Mouse (Mus musculus) erythroblast, embryonic 14.5 days (primary cell): ENCODE data around the gene Polr2g. TPM values are rescaled to one million over a fixed set of nuclear protein-coding genes. Genes with fewer than 3 reads are reported as not detected.
A peak's percentile ranks its signal among the peaks of the same experiment; 100 is the strongest.

ENCODE experiments used
- H3K27me3 ChIP-seq: 2 replicates; pipeline ENCODE4 v1.6.1; 2012; ENCODE audit warnings: inconsistent platforms; ENCODE audit not compliant: control insufficient read depth
- H3K36me3 ChIP-seq: 2 replicates; pipeline ENCODE4 v1.6.1; 2012; ENCODE audit warnings: mild to moderate bottlenecking, inconsistent platforms; ENCODE audit not compliant: control insufficient read depth
- H3K4me1 ChIP-seq: 2 replicates; pipeline ENCODE4 v1.6.1; 2012; ENCODE audit warnings: inconsistent platforms; ENCODE audit not compliant: control insufficient read depth
- H3K4me3 ChIP-seq: replicated peaks from 2 replicates; pipeline ENCODE3; 2012; ENCODE audit warnings: moderate library complexity, mild to moderate bottlenecking, inconsistent platforms
- H3K9me3 ChIP-seq: 2 replicates; pipeline ENCODE4 v1.6.1; 2012; ENCODE audit warnings: low read length, inconsistent platforms, mixed read lengths; ENCODE audit not compliant: control insufficient read depth
- GATA1 ChIP-seq: IDR thresholded peaks from 2 replicates; pipeline ENCODE4 v1.6.1; 2012; ENCODE audit warnings: low read length, inconsistent platforms, mixed read lengths
- TAL1 ChIP-seq: IDR thresholded peaks from 3 replicates; pipeline ENCODE4 v1.6.1; 2012; ENCODE audit warnings: low read length, inconsistent platforms, mixed read lengths
- polyA plus RNA-seq: library from polyadenylated mRNA; stranded (reverse); fragments of >175 nt; gene quantifications from 2 replicates; pipeline ENCODE4 v1.2.3, GENCODE M21; 2012

Polr2g gene
- polyA plus RNA-seq, 1 experiment = 0.36 TPM

DNA sequence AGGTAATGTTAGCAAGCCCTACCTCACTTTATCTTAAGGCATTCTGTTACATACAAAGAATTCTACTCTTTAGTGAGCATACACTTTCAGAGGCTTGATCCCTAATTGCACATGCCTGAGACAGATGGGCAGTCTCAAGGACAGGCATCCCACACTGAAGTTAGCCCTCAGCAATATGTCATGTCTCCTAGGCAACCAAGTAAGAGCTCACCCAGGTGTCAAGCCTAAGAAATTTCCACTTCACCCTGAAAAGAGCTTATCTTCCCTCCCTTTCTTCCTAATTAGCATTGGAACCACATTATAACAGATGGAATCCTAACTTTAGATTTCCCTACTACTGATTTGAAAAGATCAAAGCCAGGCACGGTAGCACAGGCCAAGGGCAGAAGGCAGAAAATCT, 9.2 kb downstream of the Polr2g start:
- Histone ChIP-seq H3K4me1 (peaks cover 29% of the 10 kb centered on the region), H3K4me3 (no peak overlapping the region), H3K9me3 (peaks cover 6% of the 10 kb centered on the region), H3K27me3 (no peaks in the 10 kb centered on the region), H3K36me3 (peaks cover 34% of the 10 kb centered on the region)
- no peak for TF ChIP-seq TAL1

DNA sequence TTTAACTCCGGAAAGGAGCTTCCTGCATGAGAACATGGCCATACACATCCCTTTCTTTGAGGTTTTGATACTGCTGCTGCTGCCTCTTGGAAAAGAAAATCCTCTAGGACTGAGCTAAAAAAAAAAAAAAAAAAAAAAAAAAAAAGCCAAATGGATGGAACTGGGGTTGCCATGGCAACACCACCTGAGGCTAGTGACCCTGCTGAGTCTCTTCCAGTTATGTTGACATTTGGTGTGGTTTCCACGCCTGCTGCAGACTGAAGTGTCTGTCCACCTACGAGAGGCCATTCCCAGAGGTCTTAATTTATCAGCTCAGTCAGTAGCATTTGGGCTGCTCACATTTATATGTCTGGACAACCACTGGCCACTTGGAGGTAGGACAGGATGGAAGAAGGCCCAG, 9.9 kb downstream of the Polr2g start:
- Histone ChIP-seq H3K36me3 (peaks cover 34% of the 10 kb centered on the region), H3K4me1 (peaks cover 31% of the 10 kb centered on the region), H3K27me3 (no peaks in the 10 kb centered on the region), H3K9me3 (peaks cover 6% of the 10 kb centered on the region), H3K4me3 (no peak overlapping the region)
- TF ChIP-seq TAL1 (peak; percentile 21; the same call in 1 of the 3 replicates), GATA1 (no peak)

DNA sequence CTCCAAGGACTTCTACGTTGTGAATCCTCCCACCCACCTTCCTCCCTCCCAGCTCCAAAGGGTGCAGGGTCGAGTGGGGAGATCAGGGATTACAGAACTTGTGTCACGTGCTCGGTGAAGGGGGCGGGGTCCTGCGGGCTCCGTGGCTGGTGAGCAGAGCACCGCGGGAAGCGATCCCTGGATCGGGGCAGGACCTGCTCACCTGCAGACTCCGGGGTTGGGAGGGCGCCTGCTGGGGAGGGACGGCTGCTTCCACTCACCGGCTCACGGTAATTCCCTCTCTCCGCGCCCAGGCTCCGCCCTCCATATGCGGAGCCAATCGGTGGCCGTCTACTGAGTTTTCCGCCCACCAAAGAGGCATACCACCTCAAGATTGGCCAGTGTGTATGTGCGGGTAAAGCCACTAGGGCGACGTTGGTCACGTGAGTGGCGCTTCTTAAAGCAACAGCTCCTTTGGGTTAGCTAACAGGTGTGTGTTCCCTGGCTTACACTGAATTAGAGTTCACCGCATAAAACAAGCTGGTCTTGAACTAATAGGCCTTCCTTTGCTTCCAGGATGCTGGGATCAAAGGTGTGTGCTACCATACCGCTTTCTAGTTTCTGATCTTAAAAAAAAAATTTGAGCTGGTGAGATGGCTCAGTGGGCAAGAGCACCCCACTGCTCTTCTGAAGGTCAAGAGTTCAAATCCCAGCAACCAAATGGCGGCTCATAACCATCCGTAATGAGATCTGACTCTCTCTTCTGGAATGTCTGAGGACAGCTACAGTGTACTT, 12.2 kb downstream of the Polr2g start, which contains the start of gene Taf6l:
TSS of gene Taf6l (minus strand) at position 410 of the 774 bp plus-strand sequence.
- no peaks in the 10 kb centered on the region for H3K27me3 ChIP-seq
- H3K4me3 ChIP-seq = peak within 1 kb of the TSS; percentile 91
- no peak for TF ChIP-seq TAL1
- TF ChIP-seq GATA1 = no peak
- peaks cover 26% of the 10 kb centered on the region for H3K4me1 ChIP-seq
- no peaks in the 10 kb centered on the region for H3K9me3 ChIP-seq
- H3K36me3 ChIP-seq = peaks cover 39% of the 10 kb centered on the region

DNA sequence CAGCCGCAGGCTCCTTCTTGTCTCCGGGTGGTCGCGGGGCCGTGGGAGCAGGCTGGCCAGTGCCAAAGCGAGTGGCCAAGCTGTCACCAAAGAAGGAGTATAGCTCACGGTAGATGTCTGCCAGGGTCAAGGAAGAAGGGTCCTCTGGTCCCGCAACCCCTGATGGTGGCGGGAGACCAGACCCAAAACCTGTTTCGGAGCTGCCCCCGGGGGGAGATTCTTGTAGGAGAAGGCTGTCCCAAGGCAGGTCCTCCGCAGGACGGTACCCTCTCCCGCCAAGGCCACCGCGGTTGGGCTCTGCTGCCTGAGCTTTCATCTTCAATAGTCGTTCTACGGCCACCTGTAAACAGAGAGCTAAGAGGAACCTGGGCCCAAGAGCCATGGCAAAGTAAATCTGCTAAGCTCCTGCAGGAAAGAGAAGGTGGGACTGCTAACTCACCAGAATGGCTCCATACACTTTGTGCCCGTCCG, 23.4 kb downstream of the Polr2g start:
- Histone ChIP-seq H3K4me3 (peak overlapping the region; percentile 91), H3K9me3 (no peaks in the 10 kb centered on the region), H3K4me1 (peaks cover 55% of the 10 kb centered on the region), H3K27me3 (no peaks in the 10 kb centered on the region), H3K36me3 (peaks cover 73% of the 10 kb centered on the region)
- no peak for TF ChIP-seq TAL1

DNA sequence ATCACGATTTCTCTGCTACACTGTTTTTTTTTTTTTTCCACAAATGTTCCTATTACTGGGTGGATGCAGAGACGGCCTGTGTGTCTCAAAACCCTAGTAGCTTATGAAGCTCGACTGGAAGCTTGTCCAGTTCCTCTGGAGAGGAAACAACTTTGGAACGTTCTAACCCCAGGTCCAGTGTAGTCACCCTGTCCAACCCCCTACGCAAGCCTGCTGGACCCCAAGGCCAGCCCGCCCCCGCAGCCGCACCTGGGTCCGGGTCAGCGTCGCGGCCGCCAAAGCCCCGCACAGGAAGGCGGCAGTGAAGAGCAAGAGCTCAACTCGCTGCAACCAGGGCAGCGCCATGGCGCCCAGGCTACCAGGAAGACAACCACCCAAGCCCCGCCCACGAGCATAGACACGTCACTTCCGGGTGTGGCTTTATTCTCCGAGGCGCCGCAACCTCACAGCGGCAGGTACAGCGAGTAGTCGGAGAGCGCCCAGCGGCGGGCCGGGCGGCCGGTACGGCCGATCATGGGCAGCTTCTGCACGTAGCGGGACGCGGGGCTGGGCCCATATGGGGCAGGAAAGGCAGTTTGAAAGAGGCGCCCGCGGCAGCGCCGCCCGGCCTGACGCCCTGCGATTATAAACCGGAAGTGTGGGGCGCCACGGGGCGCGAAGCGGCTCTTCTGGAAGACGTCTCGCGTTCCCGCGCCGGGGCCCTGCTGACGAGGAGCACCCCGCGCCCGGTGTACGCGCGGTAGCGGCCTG, 24.1 kb downstream of the Polr2g start, which contains the start of gene Tmem179b:
TSS of gene Tmem179b (minus strand) at position 382 of the 750 bp plus-strand sequence.
- H3K36me3 ChIP-seq = peaks cover 75% of the 10 kb centered on the region
- H3K9me3 ChIP-seq = no peaks in the 10 kb centered on the region
- TF ChIP-seq GATA1 (no peak), TAL1 (no peak)

DNA sequence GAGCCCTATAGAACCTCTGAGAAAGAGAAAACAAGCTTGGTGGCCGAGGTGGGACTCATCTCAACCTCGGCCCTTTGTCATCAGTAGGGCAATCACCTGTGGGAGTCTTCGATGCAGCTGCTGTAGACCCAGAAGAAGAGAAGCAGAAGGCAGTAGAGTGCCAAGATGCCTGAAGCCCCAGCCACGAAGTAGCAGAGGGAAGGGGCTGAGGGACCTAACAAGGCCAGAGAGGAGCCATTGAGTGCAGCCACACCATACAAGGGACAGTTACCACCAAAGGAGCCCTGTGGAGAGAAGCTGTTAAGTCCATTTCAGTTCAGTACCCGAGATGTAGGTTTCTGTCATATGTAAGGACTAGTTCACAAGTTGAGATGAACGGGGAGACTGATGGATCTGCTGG, 25.0 kb downstream of the Polr2g start:
- peaks cover 78% of the 10 kb centered on the region for H3K36me3 ChIP-seq
- H3K9me3 ChIP-seq = no peaks in the 10 kb centered on the region
- TF ChIP-seq TAL1 = no peak
- TF ChIP-seq GATA1 = no peak
- H3K27me3 ChIP-seq = no peaks in the 10 kb centered on the region
- H3K4me3 ChIP-seq = peak overlapping the region; percentile 91
- H3K4me1 ChIP-seq = peaks cover 55% of the 10 kb centered on the region

More for the DNA sequence above, 24.1 kb downstream of the Polr2g start, which contains the start of gene Tmem179b:
- Histone ChIP-seq H3K4me3 (peak within 1 kb of the TSS; percentile 91), H3K4me1 (peaks cover 55% of the 10 kb centered on the region), H3K27me3 (no peaks in the 10 kb centered on the region)

DNA sequence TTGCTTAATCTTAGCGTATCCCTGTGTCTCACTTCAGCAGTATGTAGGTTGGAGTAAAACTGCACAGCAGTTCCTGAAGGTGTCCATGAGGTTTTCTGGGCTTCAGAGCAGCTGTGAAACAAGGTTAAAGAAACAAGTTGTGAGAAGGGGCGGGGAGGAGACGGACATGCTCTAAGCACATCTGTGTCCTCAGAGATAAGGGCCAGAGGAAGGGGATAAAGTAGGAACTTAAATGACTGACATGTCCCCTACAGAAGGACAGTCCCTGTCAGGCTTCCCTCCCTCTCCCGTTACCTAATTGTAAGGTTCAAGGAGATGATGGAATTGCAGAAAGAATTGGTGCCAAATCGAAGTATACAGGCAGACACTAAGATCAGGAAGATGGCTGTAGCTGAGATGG, 25.4 kb downstream of the Polr2g start:
- Histone ChIP-seq H3K9me3 (no peaks in the 10 kb centered on the region), H3K36me3 (peaks cover 78% of the 10 kb centered on the region), H3K4me1 (peaks cover 55% of the 10 kb centered on the region), H3K4me3 (peak overlapping the region; percentile 91), H3K27me3 (no peaks in the 10 kb centered on the region)
- TF ChIP-seq GATA1 (no peak; the same call in 1 of the 2 replicates), TAL1 (0 out of 3 replicates have a peak, but pooled peaks have one; percentile 16)

DNA sequence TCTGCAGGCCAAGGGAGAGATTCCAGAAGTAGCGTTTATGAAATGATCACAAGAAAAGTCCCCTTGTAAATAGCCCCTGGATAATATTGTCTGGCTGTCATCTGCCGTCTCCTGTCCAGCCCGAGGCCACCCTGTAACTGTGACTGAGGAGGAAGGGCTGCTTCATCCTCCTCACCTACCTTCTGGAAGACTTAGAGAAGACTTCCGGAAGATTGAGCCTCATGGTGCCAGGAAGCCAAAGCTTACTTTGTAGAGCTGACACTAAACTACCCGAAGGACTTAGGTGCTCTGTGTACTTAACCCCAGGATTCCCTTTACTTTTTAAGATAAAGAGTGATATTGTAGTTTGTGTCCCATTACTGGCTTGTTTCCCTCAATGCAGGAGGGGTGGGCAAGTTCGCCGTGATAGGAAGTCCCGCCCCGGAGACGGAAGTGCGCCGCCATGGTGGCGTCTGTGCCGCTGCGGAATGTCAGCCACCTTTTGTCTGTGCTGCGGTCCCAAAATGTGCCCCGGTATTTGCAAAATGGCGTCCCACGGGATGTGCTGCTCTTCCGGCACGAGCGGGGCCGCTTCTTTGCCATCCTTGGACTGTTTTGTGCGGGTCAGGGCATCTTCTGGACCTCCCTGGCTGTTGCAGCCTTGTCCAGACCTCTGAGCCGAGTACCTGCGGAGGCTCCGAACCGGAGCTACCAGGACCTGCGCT, 27.7 kb downstream of the Polr2g start, which contains the start of gene Tmem223:
TSS of gene Tmem223 (plus strand) at position 430 of the 704 bp plus-strand sequence.
- Histone ChIP-seq H3K27me3 (no peaks in the 10 kb centered on the region; the same call in 1 of the 2 replicates), H3K4me3 (peak within 1 kb of the TSS; percentile 91), H3K9me3 (peaks cover 4% of the 10 kb centered on the region), H3K4me1 (peaks cover 45% of the 10 kb centered on the region), H3K36me3 (peaks cover 85% of the 10 kb centered on the region)
- no peak for TF ChIP-seq GATA1
- TF ChIP-seq TAL1 = no peak
